Mouse (Mus musculus): Measurements from ENCODE around the gene Mrpl57. TPM values are rescaled to one million over a fixed set of nuclear protein-coding genes. Genes with fewer than 3 reads are reported as not detected.
"Not testable (repeated sequence)": the region's sequence is repeated elsewhere in the genome, so short reads cannot be mapped to it uniquely, and the experiment has no call there.

Gene Mrpl57
- polyA plus RNA-seq, 1 experiment from 2014 or later = 185 TPM

GRCm38 (mm10) chr14:57820839-57821238 is 5.2 kb upstream of the Mrpl57 start:
- Histone ChIP-seq H3K4me2 (no peak overlapping the region), H3K9me3 (replicated peaks) (no peaks in the 10 kb centered on the region), H3K4me3 (replicated peaks) (no peak overlapping the region), H3K4me1 (replicated peaks) (peaks cover 21% of the 10 kb centered on the region), H3K27ac (no peak overlapping the region), H3K27me3 (no peaks in the 10 kb centered on the region), H3K36me3 (peaks cover 73% of the 10 kb centered on the region), H3K9ac (no peak overlapping the region)
- 26% methylated on average over 4 of the region's 4 CpGs for WGBS (ENCODE audit: insufficient replicate concordance)
- ATAC-seq (ENCODE audit: low read depth) = peak; percentile 26; the same call in 1 of the 2 replicates
- no peak for DNase-seq

DNA sequence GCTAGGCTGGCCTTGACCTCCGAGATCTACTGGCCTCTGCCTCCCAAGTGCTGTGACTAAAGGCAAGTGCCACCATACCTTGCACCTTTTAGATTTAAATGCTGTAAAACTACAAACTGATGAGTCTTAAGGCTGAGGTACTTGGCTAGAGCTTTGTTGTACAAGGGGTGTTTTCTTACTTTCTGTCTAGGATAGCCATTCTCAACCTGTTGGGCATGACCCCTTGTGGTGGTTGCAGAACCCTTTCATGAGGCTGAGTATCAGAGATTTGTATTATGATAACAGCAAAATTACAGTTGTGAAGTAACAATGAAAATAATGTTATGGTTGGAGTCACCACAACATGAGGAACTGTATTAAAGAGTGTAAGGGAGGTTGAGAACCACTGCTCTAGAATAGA is 1.2 kb downstream of the Mrpl57 start:
- DNase-seq (no peak), ATAC-seq (ENCODE audit: low read depth) (no peak)
- peaks cover 29% of the 10 kb centered on the region for H3K4me1 ChIP-seq (replicated peaks)
- 48% methylated on average over 1 of the region's 1 CpGs for whole genome bisulfite sequencing (ENCODE audit: insufficient replicate concordance)
- H3K36me3 ChIP-seq = peaks cover 16% of the 10 kb centered on the region
- peak overlapping the region; percentile 90 for H3K4me3 ChIP-seq (replicated peaks)
- no peaks in the 10 kb centered on the region for H3K27me3 ChIP-seq
- H3K27ac ChIP-seq = peak overlapping the region; percentile 90
- H3K9me3 ChIP-seq (replicated peaks) = no peaks in the 10 kb centered on the region
- peak overlapping the region; percentile 95 for H3K9ac ChIP-seq
- H3K4me2 ChIP-seq = peak overlapping the region; percentile 90

DNA sequence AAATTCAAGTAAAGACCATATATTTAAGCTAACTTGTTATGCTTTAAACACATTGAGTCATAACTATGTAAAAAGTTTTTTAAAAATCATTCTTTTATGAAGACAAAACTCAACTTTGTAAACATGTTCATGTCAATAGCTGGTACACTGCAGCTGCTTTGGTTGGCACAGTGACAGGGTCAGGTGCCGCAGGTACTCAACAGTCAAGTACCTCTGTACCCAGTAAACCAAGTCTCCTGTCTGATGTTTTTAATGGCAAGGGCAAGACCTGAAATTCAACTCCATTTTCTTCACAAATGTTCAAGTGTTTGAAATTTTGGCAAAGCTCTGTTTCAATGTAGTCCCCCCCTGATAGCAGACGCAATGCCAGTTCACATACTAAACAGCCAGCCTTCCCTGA is 7.5 kb downstream of the Mrpl57 start:
- H3K9me3 ChIP-seq (replicated peaks) = no peaks in the 10 kb centered on the region
- H3K9ac ChIP-seq = no peak overlapping the region
- no peaks in the 10 kb centered on the region for H3K27me3 ChIP-seq
- no peak overlapping the region for H3K4me3 ChIP-seq (replicated peaks)
- 93% methylated on average over 2 of the region's 2 CpGs for WGBS (ENCODE audit: insufficient replicate concordance)
- no peak overlapping the region for H3K27ac ChIP-seq
- no peak for DNase-seq
- no peak for ATAC-seq (ENCODE audit: low read depth)
- H3K4me1 ChIP-seq (replicated peaks) = peaks cover 15% of the 10 kb centered on the region
- no peak overlapping the region for H3K4me2 ChIP-seq
- H3K36me3 ChIP-seq = peaks cover 10% of the 10 kb centered on the region

DNA sequence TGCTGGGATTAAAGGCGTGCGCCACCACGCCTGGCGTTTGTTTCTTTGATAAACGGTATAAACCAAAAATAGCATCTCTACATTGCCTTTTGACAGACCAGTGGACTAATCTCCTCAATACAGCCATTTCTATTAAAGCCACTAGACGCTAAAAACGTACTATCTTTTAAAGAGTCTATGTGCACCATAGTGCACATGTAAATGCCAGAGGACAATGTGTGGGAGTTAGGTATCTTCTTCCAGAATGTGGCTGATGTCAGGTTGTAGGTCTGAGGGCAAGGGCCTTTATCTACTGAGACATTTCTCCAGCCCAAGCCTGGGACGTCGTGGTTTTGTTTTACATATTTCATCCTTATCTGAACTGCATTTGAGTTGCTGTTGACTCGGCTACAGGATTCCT is 9.1 kb downstream of the Mrpl57 start:
- peak; percentile 40 for DNase-seq
- H3K27ac ChIP-seq = no peak overlapping the region
- peaks cover 15% of the 10 kb centered on the region for H3K4me1 ChIP-seq (replicated peaks)
- no peak overlapping the region for H3K4me2 ChIP-seq
- peak; percentile 95 for ATAC-seq (ENCODE audit: low read depth)
- H3K9me3 ChIP-seq (replicated peaks) = no peaks in the 10 kb centered on the region
- peaks cover 11% of the 10 kb centered on the region for H3K36me3 ChIP-seq
- no peak overlapping the region for H3K9ac ChIP-seq
- H3K4me3 ChIP-seq (replicated peaks) = no peak overlapping the region
- WGBS (ENCODE audit: insufficient replicate concordance) = 19% methylated on average over 10 of the region's 10 CpGs
- H3K27me3 ChIP-seq = no peaks in the 10 kb centered on the region

DNA sequence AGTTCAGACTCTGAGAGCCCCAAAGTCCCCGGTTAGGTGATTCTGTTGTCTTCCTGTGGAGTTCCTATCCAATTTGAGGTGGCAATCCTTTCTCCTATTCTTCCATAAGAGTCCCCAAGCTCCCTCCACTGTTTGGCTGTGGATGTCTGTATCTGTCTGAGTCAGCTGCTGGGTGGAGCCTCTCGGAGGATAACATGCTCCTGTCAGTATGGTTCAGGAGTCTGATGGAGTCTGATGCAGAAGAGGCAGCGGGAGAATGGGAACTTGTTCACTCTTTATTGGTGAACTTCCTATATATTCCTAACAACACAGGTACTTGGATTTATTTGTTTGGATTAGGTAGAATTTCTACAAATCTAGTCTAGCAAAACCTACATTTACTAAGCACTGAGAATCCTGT is 18.5 kb downstream of the Mrpl57 start:
- peak overlapping the region; percentile 51; the same call in 1 of the 2 replicates for H3K27ac ChIP-seq
- peak; percentile 80 for ATAC-seq (ENCODE audit: low read depth)

DNA sequence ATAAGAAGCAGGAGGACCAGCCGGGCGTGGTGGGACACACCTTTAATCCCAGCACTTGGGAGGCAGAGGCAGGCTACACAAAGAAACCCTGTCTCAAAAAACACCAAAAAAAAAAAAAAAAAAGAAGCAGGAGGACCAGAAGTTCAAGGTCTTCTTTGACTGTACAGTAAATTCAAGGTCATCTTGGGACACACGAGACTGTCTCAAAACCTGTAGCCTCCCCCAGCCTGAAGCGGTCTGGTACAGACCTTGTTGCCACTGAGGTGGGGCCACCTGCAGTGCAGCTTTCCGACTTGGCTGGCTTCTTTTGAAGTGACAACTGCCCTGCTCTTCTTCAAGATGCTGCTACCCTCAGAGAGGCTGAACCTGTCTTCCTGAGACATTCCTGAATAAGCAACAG is 22.0 kb downstream of the Mrpl57 start:
- not testable (repeated sequence) for H3K9me3 ChIP-seq (replicated peaks); H3K36me3 ChIP-seq; H3K4me2 ChIP-seq; H3K9ac ChIP-seq; H3K4me3 ChIP-seq (replicated peaks); H3K27ac ChIP-seq; H3K27me3 ChIP-seq; ATAC-seq (ENCODE audit: low read depth); DNase-seq
- peaks cover 16% of the 10 kb centered on the region for H3K4me1 ChIP-seq (replicated peaks)
- 71% methylated on average over 5 of the region's 5 CpGs for WGBS (ENCODE audit: insufficient replicate concordance)

More for the DNA sequence above, 18.5 kb downstream of the Mrpl57 start:
- 54% methylated on average over 3 of the region's 3 CpGs for WGBS (ENCODE audit: insufficient replicate concordance)
- H3K27me3 ChIP-seq = no peaks in the 10 kb centered on the region
- H3K9me3 ChIP-seq (replicated peaks) = no peaks in the 10 kb centered on the region
- H3K4me3 ChIP-seq (replicated peaks) = no peak overlapping the region
- H3K36me3 ChIP-seq = peaks cover 6% of the 10 kb centered on the region; the same call in 1 of the 2 replicates
- DNase-seq = no peak
- 0 out of 2 replicates have a peak overlapping the region, but pooled peaks have one; percentile 1 for H3K4me2 ChIP-seq
- peaks cover 10% of the 10 kb centered on the region for H3K4me1 ChIP-seq (replicated peaks)
- H3K9ac ChIP-seq = no peak overlapping the region

- Histone ChIP-seq H3K27ac (no peak overlapping the region), H3K4me3 (replicated peaks) (no peak overlapping the region), H3K4me1 (replicated peaks) (peaks cover 16% of the 10 kb centered on the region), H3K36me3 (peaks cover 3% of the 10 kb centered on the region), H3K9ac (no peak overlapping the region), H3K9me3 (replicated peaks) (no peaks in the 10 kb centered on the region), H3K27me3 (no peaks in the 10 kb centered on the region), H3K4me2 (no peak overlapping the region)
- 67% methylated on average over 2 of the region's 2 CpGs for WGBS (ENCODE audit: insufficient replicate concordance)
- ATAC-seq (ENCODE audit: low read depth) (no peak), DNase-seq (no peak)
Measured at GRCm38 (mm10) chr14:57848646-57849045, 22.6 kb downstream of the Mrpl57 start.

GRCm38 (mm10) chr14:57850330-57850729 is 24.3 kb downstream of the Mrpl57 start:
- no peaks in the 10 kb centered on the region for H3K27me3 ChIP-seq
- no peak overlapping the region for H3K27ac ChIP-seq
- no peak overlapping the region for H3K4me3 ChIP-seq (replicated peaks)
- H3K4me2 ChIP-seq = no peak overlapping the region
- H3K4me1 ChIP-seq (replicated peaks) = peaks cover 6% of the 10 kb centered on the region
- H3K36me3 ChIP-seq = peaks cover 3% of the 10 kb centered on the region; the same call in 1 of the 2 replicates
- no peak for DNase-seq
- H3K9me3 ChIP-seq (replicated peaks) = no peaks in the 10 kb centered on the region
- 61% methylated on average over 3 of the region's 3 CpGs for WGBS (ENCODE audit: insufficient replicate concordance)
- no peak overlapping the region for H3K9ac ChIP-seq
- ATAC-seq (ENCODE audit: low read depth) = peak; percentile 26; the same call in 1 of the 2 replicates

DNA sequence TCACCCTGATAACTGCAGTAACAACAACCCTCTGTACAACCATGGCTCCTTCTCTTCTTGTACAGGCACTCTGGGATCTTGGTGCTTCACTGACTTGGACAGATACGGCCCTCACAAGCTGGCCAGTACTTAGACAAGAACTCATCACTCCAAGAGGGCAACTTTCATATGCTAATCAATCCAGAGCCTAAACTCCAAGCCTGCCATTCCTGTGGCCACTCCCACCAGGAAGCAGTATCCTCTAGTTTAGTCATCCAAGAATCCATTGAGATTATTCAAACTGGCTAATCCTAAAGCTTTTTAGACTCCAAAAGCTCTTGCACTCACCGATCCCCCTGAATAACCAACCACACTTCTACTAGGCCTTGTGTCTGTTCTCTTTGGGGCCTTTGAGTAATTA is 26.9 kb downstream of the Mrpl57 start:
- no peak for DNase-seq
- H3K4me2 ChIP-seq = no peak overlapping the region
- H3K4me3 ChIP-seq (replicated peaks) = no peak overlapping the region
- H3K27me3 ChIP-seq = no peaks in the 10 kb centered on the region
- ATAC-seq (ENCODE audit: low read depth) = no peak
- peaks cover 6% of the 10 kb centered on the region for H3K4me1 ChIP-seq (replicated peaks)
- H3K36me3 ChIP-seq = peaks cover 6% of the 10 kb centered on the region; the same call in 1 of the 2 replicates
- H3K27ac ChIP-seq = no peak overlapping the region
- no peak overlapping the region for H3K9ac ChIP-seq
- WGBS (ENCODE audit: insufficient replicate concordance) = 83% methylated on average over 2 of the region's 2 CpGs
- H3K9me3 ChIP-seq (replicated peaks) = no peaks in the 10 kb centered on the region

- not testable (repeated sequence) for H3K27ac ChIP-seq; H3K4me1 ChIP-seq (replicated peaks); H3K9me3 ChIP-seq (replicated peaks); H3K36me3 ChIP-seq; ATAC-seq (ENCODE audit: low read depth); H3K27me3 ChIP-seq; DNase-seq; H3K4me3 ChIP-seq (replicated peaks); H3K4me2 ChIP-seq; H3K9ac ChIP-seq
Measured at GRCm38 (mm10) chr14:57856037-57856436, 30.0 kb downstream of the Mrpl57 start.

GRCm38 (mm10) chr14:57858601-57859000 is 32.6 kb downstream of the Mrpl57 start:
- H3K36me3 ChIP-seq = 0 out of 2 replicates have a peak, but pooled peaks cover 2% of the 10 kb centered on the region
- no peak overlapping the region for H3K9ac ChIP-seq
- H3K27me3 ChIP-seq = no peaks in the 10 kb centered on the region
- no peaks in the 10 kb centered on the region for H3K9me3 ChIP-seq (replicated peaks)
- 71% methylated on average over 2 of the region's 2 CpGs for WGBS (ENCODE audit: insufficient replicate concordance)
- H3K4me2 ChIP-seq = no peak overlapping the region
- no peaks in the 10 kb centered on the region for H3K4me1 ChIP-seq (replicated peaks)
- no peak overlapping the region for H3K4me3 ChIP-seq (replicated peaks)
- no peak for ATAC-seq (ENCODE audit: low read depth)
- no peak for DNase-seq
- no peak overlapping the region for H3K27ac ChIP-seq

DNA sequence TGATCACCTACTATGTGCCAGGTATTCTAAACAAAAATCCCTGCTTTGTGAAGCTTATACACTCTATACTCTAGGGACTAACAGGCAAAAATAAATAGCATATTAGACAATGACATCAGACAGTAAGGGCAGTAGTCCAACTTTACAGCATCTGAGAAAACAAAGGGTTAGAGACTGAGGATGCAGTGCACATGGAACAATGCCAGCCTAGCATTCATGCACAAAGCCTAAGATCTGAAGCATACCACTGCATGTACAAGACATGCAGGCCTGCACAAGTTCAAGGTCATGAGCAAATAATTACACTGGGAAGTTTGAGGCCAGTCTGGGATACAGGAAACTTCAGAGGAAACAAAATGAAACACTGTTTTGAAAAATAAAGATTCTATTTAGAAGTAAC is 33.5 kb downstream of the Mrpl57 start:
- no peaks in the 10 kb centered on the region for H3K27me3 ChIP-seq
- H3K36me3 ChIP-seq = 0 out of 2 replicates have a peak, but pooled peaks cover 2% of the 10 kb centered on the region
- no peaks in the 10 kb centered on the region for H3K4me1 ChIP-seq (replicated peaks)
- no peak overlapping the region for H3K4me3 ChIP-seq (replicated peaks)
- H3K27ac ChIP-seq = no peak overlapping the region
- ATAC-seq (ENCODE audit: low read depth) = no peak
- DNase-seq = no peak
- no peak overlapping the region for H3K4me2 ChIP-seq
- no peaks in the 10 kb centered on the region for H3K9me3 ChIP-seq (replicated peaks)
- no peak overlapping the region for H3K9ac ChIP-seq
